Mouse (Mus musculus) kidney, postnatal 0 days (tissue): ENCODE results near the gene Asb15. TPM values are rescaled to one million over a fixed set of nuclear protein-coding genes. Genes with fewer than 3 reads are reported as not detected.

ENCODE experiments used
- ATAC-seq: fragments of 200-750 bp; cut with Nextera tagmentation; replicated peaks from 2 replicates; pipeline ENCODE4 v1.8.0; 2017; ENCODE audit warnings: low read depth, moderate number of reproducible peaks, moderate TSS enrichment, moderate library complexity; ENCODE audit not compliant: low FRiP score
- DNase-seq: peaks from one replicate; pipeline ENCODE4 v3.0.0-alpha.2; 2016; ENCODE audit warnings: low spot score
- H3K27ac ChIP-seq: fragments of 300-500 bp; sonication (generic); 2 replicates; pipeline ENCODE4 v1.5.1; 2014; ENCODE audit warnings: mild to moderate bottlenecking
- H3K27me3 ChIP-seq: fragments of 300-500 bp; sonication (generic); 2 replicates; pipeline ENCODE4 v1.6.1; 2014; ENCODE audit warnings: low read length, mixed read lengths; ENCODE audit not compliant: insufficient read depth
- H3K36me3 ChIP-seq: fragments of 300-500 bp; sonication (generic); 2 replicates; pipeline ENCODE4 v1.6.1; 2014; ENCODE audit warnings: low read length, mixed read lengths; ENCODE audit not compliant: insufficient read depth
- H3K4me1 ChIP-seq: fragments of 300-500 bp; sonication (generic); replicated peaks from 2 replicates; pipeline ENCODE4 v1.6.1; 2014; ENCODE audit warnings: antibody characterized with exemption, low read length, mixed read lengths; ENCODE audit not compliant: insufficient read depth
- H3K4me2 ChIP-seq: fragments of 300-500 bp; sonication (generic); 2 replicates; pipeline ENCODE4 v1.6.1; 2014; ENCODE audit warnings: mild to moderate bottlenecking, low read length, moderate library complexity, mixed read lengths
- H3K4me3 ChIP-seq: fragments of 300-500 bp; sonication (generic); replicated peaks from 2 replicates; pipeline ENCODE4 v1.5.1; 2014; ENCODE audit warnings: low read depth, low read length
- H3K9ac ChIP-seq: fragments of 300-500 bp; sonication (generic); 2 replicates; pipeline ENCODE4 v1.6.1; 2014; ENCODE audit warnings: low read depth, low read length
- H3K9me3 ChIP-seq: fragments of 300-500 bp; sonication (generic); replicated peaks from 2 replicates; pipeline ENCODE4 v1.6.1; 2016; ENCODE audit warnings: low read length, inconsistent platforms, mixed read lengths
- CTCF ChIP-seq: IDR thresholded peaks from 2 replicates; pipeline ENCODE4 v1.5.1; 2016; ENCODE audit warnings: antibody characterized with exemption, low read depth, mild to moderate bottlenecking, moderate library complexity
- WGBS: fragments of 180-500 bp; shearing (Covaris S2); extraction: QIAGEN DNeasy Blood & Tissue Kit; methylation state at CpG from one replicate; pipeline ENCODE4 v1.1.7; 2014; 5-methylcytosine and 5-hydroxymethylcytosine counted together
- polyA plus RNA-seq: library from polyadenylated mRNA; unstranded; fragments of >200 nt; fragmentation: Nextera tagmentation; extraction: Ambion mirVana; gene quantifications from 2 replicates; pipeline ENCODE4 v1.2.1, GENCODE M21; 2015

Asb15 gene
- polyA plus RNA-seq, 1 experiment from 2014 or later, result 1.0 TPM

DNA sequence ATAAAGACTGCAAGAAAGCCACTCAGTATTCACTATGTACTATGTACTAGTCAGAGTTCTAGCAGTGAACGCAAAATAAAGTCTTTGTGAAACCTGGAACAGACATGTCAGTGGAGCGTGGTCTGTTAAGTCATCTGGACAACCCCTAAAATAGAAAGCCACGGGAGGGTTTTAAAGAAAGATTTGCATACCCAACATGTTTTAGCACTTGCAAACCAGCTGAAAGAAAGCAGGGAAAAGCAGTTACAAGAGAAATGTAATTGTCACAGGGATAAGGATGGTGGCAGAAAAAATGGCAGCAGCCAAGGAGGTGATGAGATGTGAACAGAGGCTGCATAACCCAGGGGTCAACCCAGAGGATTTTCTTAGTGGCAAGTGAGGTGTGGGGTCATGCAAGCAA is 2.2 kb upstream of the Asb15 start:
- H3K27me3 ChIP-seq, result no peaks in the 10 kb centered on the region
- WGBS, result 84% methylated on average over 3 of the region's 3 CpGs
- DNase-seq (no peak), ATAC-seq (no peak)
- no peaks in the 10 kb centered on the region for H3K9me3 ChIP-seq
- H3K4me2 ChIP-seq, result no peak overlapping the region
- TF ChIP-seq CTCF, result no peak
- H3K9ac ChIP-seq, result no peak overlapping the region
- no peak overlapping the region for H3K4me3 ChIP-seq
- H3K4me1 ChIP-seq, result peaks cover 14% of the 10 kb centered on the region; the same call in 1 of the 2 replicates
- H3K36me3 ChIP-seq, result peaks cover 10% of the 10 kb centered on the region; the same call in 1 of the 2 replicates
- H3K27ac ChIP-seq, result no peak overlapping the region

DNA sequence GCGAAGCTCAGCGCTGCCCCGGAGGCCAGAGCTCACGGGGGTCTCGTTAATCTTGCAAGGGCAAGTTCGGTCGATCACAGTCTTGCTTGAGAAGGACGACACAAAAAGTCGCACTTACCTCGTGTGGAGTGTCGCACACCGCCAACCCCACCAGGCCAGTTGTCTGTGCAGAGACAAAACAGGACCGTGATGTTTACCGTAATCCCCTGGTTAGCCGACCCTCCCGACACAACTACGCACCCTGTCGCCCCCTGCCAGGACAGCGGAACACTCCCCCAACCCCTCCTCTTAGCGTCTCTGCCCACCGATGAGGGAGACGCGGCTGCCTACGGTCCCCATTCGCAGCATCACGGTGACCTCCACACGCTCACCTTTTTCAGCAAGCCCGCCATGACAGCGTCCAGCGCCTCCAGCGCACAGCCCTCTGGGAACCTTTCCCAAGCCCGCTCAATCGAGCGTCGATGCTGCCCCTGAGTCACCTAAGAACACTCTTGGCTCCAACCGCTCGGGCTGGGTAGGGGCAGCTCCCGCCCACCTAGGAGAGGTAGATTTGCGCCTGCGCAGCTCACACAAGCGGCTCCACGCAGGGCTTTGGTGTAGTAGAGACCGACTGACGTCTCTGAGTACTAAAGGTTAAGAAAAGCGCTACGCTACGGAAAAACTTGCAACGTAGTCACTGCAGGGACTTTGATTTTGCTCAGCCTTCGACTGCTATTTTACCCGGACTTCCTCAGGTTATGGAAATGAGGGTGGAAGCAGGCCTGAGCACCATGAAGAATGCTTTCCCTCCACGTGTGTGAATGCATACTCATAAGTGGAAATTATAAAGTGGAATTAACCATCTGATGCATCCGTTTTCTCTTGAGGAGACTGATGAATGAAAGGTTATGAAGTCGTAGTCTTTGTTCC is 535 bp upstream of the Asb15 start, which contains the start of gene Ndufa5:
TSS of gene Ndufa5 (minus strand) at position 859 of the 909 bp plus-strand sequence.
- under 1% methylated on average over 53 of the region's 53 CpGs for WGBS
- H3K4me3 ChIP-seq, result peak within 1 kb of the TSS; percentile 70
- H3K9me3 ChIP-seq, result no peaks in the 10 kb centered on the region
- H3K36me3 ChIP-seq, result 0 out of 2 replicates have a peak, but pooled peaks cover 2% of the 10 kb centered on the region
- peaks cover 14% of the 10 kb centered on the region; the same call in 1 of the 2 replicates for H3K4me1 ChIP-seq
- DNase-seq (peak; percentile 98), ATAC-seq (peak; percentile 97)
- H3K4me2 ChIP-seq, result peak within 1 kb of the TSS; percentile 84
- peak within 1 kb of the TSS; percentile 67; the same call in 1 of the 2 replicates for H3K27ac ChIP-seq
- TF ChIP-seq CTCF, result no peak
- peak within 1 kb of the TSS; percentile 75 for H3K9ac ChIP-seq
- no peaks in the 10 kb centered on the region for H3K27me3 ChIP-seq

DNA sequence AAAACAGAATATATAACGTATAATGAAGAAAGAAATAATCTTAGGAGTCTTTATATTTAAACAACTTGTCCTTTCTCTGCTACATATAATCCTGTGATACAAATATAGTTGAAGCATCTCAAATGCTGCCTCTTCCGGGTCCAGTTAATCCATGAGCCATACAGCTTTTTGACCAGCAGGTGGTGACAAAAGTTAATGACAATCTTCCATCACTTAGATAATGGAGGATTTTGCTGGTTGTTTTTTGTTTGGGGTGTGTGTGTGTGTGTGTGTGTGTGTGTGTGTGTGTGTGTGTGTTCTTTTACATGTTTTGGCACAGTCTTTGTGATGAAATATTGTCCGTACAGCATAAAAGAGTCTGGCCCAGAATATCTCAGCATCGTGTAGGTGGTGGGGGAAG is 2.2 kb downstream of the Asb15 start:
- 14% methylated on average over 4 of the region's 4 CpGs for WGBS
- Histone ChIP-seq H3K4me1 (peaks cover 14% of the 10 kb centered on the region; the same call in 1 of the 2 replicates), H3K9me3 (no peaks in the 10 kb centered on the region), H3K27me3 (no peaks in the 10 kb centered on the region), H3K36me3 (no peaks in the 10 kb centered on the region), H3K4me3 (peak overlapping the region; percentile 12; the same call in 1 of the 2 replicates), H3K27ac (peak overlapping the region; percentile 72), H3K4me2 (peak overlapping the region; percentile 54), H3K9ac (0 out of 2 replicates have a peak overlapping the region, but pooled peaks have one; percentile 27)
- peak; percentile 90 for TF ChIP-seq CTCF
- ATAC-seq (no peak), DNase-seq (peak; percentile 85)

DNA sequence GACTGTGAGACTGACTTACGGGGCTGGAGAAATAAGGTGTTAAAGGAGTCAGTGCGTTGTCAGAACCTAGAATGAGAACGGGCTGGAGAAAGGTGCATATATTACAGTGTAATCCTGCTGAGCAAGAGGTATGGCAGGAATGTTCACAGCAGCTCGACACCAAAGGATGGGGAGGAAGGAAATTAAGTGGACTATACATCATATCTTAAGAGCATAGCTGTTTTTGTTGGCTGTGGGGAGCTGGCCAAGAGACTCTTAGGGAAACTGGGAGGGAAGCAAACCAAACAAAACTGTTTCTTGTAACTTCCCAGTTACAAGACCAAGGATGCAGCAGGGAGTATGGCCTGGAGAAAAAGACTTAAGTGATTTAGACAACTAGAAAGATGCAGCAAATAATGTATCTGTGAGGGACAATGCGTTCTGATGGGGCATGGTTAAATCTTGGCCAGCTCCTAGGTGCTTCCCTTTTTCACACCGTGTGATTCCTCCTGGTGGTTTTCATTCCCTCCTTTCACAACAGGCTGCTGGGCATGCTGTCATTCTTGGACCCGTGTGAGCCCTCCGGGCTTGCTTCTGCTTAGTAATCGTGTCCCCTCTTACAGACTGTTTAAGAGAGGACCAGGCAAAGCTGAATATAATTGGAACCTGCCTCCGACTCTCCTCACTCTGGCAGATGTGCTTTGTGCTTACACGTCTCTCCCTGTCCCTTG is 2.9 kb downstream of the Asb15 start:
- H3K9ac ChIP-seq, result 0 out of 2 replicates have a peak overlapping the region, but pooled peaks have one; percentile 27
- no peaks in the 10 kb centered on the region for H3K27me3 ChIP-seq
- H3K9me3 ChIP-seq, result no peaks in the 10 kb centered on the region
- H3K4me3 ChIP-seq, result peak overlapping the region; percentile 12; the same call in 1 of the 2 replicates
- peaks cover 14% of the 10 kb centered on the region; the same call in 1 of the 2 replicates for H3K4me1 ChIP-seq
- no peaks in the 10 kb centered on the region for H3K36me3 ChIP-seq
- TF ChIP-seq CTCF, result no peak
- DNase-seq, result peak; percentile 85
- peak overlapping the region; percentile 54 for H3K4me2 ChIP-seq
- peak overlapping the region; percentile 72 for H3K27ac ChIP-seq
- ATAC-seq, result no peak
- WGBS, result 35% methylated on average over 11 of the region's 11 CpGs

DNA sequence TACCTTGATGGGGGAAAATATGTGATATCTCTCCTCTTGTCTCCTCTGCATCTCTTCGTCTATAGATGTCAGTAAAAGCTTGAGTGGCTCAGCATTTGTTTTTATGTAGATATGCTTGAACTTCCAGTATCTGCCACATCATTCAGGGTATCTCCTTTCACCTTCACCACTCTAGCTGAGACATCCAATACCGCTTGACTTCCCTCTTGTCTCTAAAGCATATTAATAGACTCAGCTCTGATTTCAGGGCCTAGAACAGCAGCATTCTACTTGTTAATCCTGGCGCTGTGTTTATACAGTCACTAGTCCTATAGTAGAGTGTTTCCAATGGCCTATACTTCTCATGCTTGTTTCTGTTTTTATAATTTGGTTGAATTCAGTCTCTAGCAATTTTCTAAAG is 4.9 kb downstream of the Asb15 start:
- WGBS, result 58% methylated on average over 3 of the region's 3 CpGs
- no peak for ATAC-seq

DNA sequence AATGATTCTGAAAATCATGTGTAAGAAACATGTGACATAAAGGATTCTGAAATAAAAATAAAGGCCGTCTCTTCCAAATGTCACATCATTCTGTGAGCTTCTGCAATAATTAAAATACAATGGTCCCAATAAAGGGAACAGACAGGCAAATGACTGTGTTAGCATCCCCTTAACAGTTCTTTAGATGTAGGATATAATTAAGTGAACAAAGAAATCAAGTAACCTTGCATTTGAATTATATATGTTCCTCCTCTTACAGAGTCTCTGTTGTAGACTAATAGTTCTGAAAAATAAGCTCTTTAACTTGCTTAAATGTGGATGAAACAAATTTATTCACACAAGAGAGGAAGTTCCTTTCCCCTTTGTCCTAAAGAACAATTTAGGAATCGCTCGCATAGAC is 10.5 kb downstream of the Asb15 start:
- Histone ChIP-seq H3K9me3 (no peaks in the 10 kb centered on the region), H3K27ac (no peak overlapping the region), H3K9ac (no peak overlapping the region), H3K27me3 (no peaks in the 10 kb centered on the region), H3K4me2 (no peak overlapping the region), H3K4me3 (no peak overlapping the region), H3K4me1 (no peaks in the 10 kb centered on the region), H3K36me3 (no peaks in the 10 kb centered on the region)
- DNase-seq (no peak), ATAC-seq (no peak)
- WGBS, result 87% methylated on average over 3 of the region's 3 CpGs
- TF ChIP-seq CTCF, result no peak

More for the DNA sequence above, 4.9 kb downstream of the Asb15 start:
- Histone ChIP-seq H3K9me3 (no peaks in the 10 kb centered on the region), H3K4me3 (no peak overlapping the region), H3K27me3 (no peaks in the 10 kb centered on the region), H3K27ac (no peak overlapping the region), H3K9ac (no peak overlapping the region), H3K36me3 (no peaks in the 10 kb centered on the region), H3K4me1 (peaks cover 9% of the 10 kb centered on the region; the same call in 1 of the 2 replicates), H3K4me2 (no peak overlapping the region)
- DNase-seq, result peak; percentile 55
- no peak for TF ChIP-seq CTCF
